Mouse (Mus musculus): ENCODE data around the gene Ccdc88a.
A peak's percentile ranks its signal among the peaks of the same experiment; 100 is the strongest.

The Ccdc88a gene

DNA sequence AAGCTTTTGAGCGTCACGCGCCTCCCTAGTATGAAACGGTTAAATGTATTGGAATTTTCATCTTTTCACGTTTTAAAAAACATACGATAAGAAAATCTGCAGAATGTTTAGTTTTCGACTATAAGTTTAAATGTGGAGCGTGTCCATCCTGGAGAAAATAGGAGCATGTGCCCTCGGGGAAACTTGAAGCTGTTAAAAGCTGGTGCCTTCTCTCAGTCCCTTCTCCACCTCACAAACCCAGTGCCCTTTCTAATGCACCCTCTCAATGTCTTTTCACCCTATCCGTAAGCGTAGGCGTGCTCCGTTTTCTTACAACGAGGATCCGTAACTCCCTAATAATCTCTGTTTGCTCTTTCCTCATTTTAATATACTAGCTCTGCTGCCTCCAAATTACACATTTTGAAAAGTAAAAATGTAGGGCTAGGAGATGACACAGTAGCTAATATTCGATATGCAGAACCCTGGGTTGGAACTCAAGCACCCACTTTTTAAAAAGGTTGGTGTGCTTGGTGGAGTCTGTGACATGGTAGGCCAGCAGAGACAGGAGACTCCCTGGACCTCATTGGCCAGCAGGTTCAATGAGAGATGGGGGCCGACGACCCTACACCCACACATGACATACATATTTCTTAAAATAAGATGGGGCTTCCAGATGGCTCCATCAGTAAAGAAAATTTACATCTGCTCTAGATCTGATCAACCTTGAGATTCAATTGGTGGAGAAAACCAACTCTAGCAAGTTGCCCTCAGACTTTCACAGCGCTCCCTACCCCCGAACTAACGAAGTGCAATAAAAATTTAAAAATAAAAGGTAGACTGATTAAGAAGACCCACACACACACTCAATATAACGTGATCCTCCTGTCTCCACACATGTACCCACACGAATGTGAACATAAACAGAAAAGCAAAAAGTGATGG is 175.3 kb downstream of the Ccdc88a start:
- DNase-seq (ENCODE audit: inconsistent ontology term) = peak; percentile 20

DNA sequence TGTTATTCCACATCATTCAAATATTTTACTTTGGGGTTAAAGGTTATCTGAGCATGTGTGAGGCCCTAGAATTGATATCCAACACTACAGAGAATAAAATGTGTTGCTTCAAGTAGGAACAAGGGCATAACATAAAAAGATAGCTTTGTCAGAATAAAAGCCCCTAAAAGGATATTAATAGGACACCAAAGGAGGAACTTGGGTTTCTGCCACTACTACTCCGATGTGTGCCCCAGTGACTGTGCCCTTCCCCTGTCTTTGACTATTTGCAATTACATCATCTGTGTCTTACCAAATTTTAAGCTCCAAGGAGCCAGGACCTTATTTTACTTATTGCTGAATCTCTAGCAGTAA is 175.9 kb downstream of the Ccdc88a start:
- no peak for DNase-seq (ENCODE audit: inconsistent ontology term)
